Mouse (Mus musculus) heart, embryonic 12.5 days (tissue): ENCODE measurements at regions not wholly inside any gene's neighbourhood (a gene's known extent, or its start where the extent isn't known, plus 50 kb on each side); places are given as distances from the start of the nearest gene placed in this dataset.
"Not testable (repeated sequence)": the region's sequence is repeated elsewhere in the genome, so short reads cannot be mapped to it uniquely, and the experiment has no call there.

Source experiments
- ATAC-seq: fragments of 200-750 bp; cut with Nextera tagmentation; 2 replicates; pipeline ENCODE4 v1.8.0; 2017; ENCODE audit warnings: moderate TSS enrichment, moderate library complexity; ENCODE audit not compliant: insufficient number of reproducible peaks, low FRiP score
- H3K27ac ChIP-seq: fragments of 300-500 bp; sonication (generic); 2 replicates; pipeline ENCODE4 v1.5.1; 2016; ENCODE audit warnings: mild to moderate bottlenecking, moderate library complexity; ENCODE audit not compliant: poor library complexity, severe bottlenecking
- H3K27me3 ChIP-seq: fragments of 300-500 bp; sonication (generic); replicated peaks from 2 replicates; pipeline ENCODE4 v1.6.1; 2016; ENCODE audit warnings: mild to moderate bottlenecking, moderate library complexity
- H3K36me3 ChIP-seq: fragments of 300-500 bp; sonication (generic); 2 replicates; pipeline ENCODE4 v1.6.1; 2016; ENCODE audit warnings: mild to moderate bottlenecking, moderate library complexity
- H3K4me1 ChIP-seq: fragments of 300-500 bp; sonication (generic); replicated peaks from 2 replicates; pipeline ENCODE4 v1.6.1; 2016; ENCODE audit warnings: mild to moderate bottlenecking
- H3K4me2 ChIP-seq: fragments of 300-500 bp; sonication (generic); 2 replicates; pipeline ENCODE4 v1.6.1; 2016; ENCODE audit warnings: mild to moderate bottlenecking, moderate library complexity
- H3K4me3 ChIP-seq: fragments of 300-500 bp; sonication (generic); 2 replicates; pipeline ENCODE4 v1.5.1; 2016; ENCODE audit warnings: mild to moderate bottlenecking
- H3K9ac ChIP-seq: fragments of 300-500 bp; sonication (generic); 2 replicates; pipeline ENCODE4 v1.6.1; 2016; ENCODE audit warnings: mild to moderate bottlenecking, moderate library complexity
- H3K9me3 ChIP-seq: fragments of 300-500 bp; sonication (generic); replicated peaks from 2 replicates; pipeline ENCODE4 v1.6.1; 2016; ENCODE audit warnings: mild to moderate bottlenecking, moderate library complexity
- WGBS: fragments of 180-500 bp; shearing (Covaris S2); methylation state at CpG from one replicate; pipeline ENCODE4 v1.1.7; 2016; 5-methylcytosine and 5-hydroxymethylcytosine counted together

DNA sequence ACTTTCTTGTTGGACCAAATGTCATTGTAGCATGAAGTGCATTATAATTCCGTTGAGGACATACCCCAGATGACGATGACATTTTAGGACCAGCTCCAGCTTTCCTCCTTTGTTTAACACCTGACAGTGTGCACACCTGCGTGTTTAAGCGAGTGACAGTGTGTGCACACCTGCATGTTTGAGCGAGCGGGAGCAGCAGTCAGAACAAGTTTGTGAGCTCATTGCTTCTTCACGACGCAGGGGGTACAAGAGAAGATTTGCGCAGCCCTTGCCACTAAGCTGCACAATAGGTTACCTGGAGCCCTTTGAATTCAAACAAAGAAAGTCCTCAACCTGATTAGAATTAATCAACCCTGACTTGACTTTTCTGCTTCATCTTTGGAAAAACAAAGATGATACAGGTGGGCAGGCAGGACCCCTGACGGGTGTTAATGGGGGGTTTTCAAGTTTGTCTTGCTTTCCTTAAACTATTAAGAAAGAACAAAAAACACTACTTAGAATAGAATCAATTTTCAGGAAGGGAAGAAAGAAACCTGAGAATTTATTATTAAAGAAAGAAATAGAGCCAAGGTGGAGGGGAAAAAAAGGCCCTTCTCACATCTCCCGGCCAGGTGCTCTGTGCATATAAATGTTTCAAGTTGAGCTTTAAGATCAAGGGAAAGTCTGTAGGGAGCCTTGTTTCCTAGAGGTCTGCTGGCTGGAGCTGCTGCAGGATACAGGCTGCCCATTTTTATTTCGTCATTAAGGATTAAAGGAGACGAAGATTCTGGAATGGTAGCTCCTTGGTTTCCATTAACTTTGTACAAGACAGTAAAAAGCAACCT lies 144.8 kb upstream of the Ttc29 start:
- H3K9ac ChIP-seq, result no peak overlapping the region
- H3K4me3 ChIP-seq, result no peak overlapping the region
- H3K4me2 ChIP-seq, result no peak overlapping the region
- peaks cover 26% of the 10 kb centered on the region for H3K27me3 ChIP-seq
- 28% methylated on average over 13 of the region's 13 CpGs for WGBS
- no peaks in the 10 kb centered on the region for H3K9me3 ChIP-seq
- ATAC-seq, result no peak
- no peak overlapping the region for H3K27ac ChIP-seq
- H3K36me3 ChIP-seq, result no peaks in the 10 kb centered on the region
- H3K4me1 ChIP-seq, result no peaks in the 10 kb centered on the region

DNA sequence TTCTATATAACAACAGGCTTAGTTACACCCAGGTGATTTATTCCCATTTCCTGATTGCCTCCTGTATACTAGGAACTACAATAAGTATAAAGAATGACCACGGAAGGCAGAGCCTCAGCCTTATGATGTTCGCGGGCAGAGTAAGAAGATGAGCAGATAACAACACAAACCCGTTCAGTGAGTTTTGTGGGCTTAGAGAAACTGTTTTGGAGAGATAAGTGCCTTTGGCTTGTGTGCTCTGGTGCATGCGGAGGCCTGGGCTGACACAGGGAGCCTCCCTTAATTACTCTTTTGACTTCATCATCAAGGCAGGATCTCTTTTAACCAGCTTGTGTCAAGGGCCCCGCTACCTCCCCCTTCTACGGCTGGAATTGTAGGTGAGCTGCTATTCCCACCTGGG lies 139.3 kb upstream of the Ttc29 start:
- H3K9me3 ChIP-seq, result no peaks in the 10 kb centered on the region
- peaks cover 18% of the 10 kb centered on the region for H3K4me1 ChIP-seq
- H3K27me3 ChIP-seq, result 0 out of 2 replicates have a peak, but pooled peaks cover 1% of the 10 kb centered on the region
- no peaks in the 10 kb centered on the region for H3K36me3 ChIP-seq
- no peak for ATAC-seq
- no peak overlapping the region for H3K9ac ChIP-seq
- H3K4me3 ChIP-seq, result no peak overlapping the region
- H3K27ac ChIP-seq, result no peak overlapping the region
- no peak overlapping the region for H3K4me2 ChIP-seq
- WGBS, result 67% methylated on average over 7 of the region's 7 CpGs

DNA sequence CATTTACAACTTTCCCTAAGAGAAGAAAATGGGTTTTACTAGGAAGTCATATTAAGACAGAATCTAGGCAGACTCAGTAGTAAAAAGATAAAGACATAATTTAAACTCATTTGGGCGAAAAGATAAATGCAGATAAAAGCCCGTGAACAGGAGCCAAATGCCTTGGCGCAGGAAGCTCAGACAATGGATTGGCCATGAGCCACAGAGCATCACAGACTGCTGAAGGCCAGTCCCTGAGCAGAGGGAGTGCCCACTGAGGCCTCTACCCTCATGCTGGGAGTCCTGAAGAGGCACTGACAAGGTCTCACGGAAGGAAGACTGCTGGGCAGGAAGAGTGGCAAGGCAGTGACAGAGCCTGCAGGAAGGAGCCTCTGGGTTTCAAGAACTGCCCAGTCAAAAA lies 136.0 kb upstream of the Ttc29 start:
- Histone ChIP-seq H3K4me2 (no peak overlapping the region), H3K27me3 (no peaks in the 10 kb centered on the region), H3K9me3 (no peaks in the 10 kb centered on the region), H3K4me1 (peaks cover 18% of the 10 kb centered on the region), H3K9ac (no peak overlapping the region), H3K27ac (peak overlapping the region; percentile 40; the same call in 1 of the 2 replicates), H3K4me3 (no peak overlapping the region), H3K36me3 (no peaks in the 10 kb centered on the region)
- peak; percentile 75 for ATAC-seq
- WGBS, result 29% methylated on average over 4 of the region's 4 CpGs

DNA sequence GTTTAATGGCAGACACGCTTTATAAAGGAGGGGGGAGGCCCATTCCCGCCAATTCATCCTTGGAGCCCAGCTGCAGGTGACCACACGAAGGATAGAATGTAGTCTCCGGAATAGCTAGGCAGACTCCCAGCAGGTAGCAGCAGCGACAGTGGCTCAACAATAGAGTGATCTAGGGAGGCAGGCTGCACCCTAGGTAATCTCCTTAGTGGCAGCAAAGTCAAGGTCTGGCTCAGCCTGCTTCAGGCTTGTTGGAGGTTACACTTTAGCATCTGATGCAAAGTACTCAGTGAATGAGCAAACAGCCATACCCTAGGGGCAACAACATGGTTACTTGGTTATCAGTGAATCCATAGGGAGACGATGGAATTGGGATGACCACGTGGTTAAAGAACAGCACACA lies 131.7 kb upstream of the Ttc29 start:
- H3K27ac ChIP-seq, result not testable (repeated sequence)
- WGBS, result 51% methylated on average over 7 of the region's 7 CpGs

DNA sequence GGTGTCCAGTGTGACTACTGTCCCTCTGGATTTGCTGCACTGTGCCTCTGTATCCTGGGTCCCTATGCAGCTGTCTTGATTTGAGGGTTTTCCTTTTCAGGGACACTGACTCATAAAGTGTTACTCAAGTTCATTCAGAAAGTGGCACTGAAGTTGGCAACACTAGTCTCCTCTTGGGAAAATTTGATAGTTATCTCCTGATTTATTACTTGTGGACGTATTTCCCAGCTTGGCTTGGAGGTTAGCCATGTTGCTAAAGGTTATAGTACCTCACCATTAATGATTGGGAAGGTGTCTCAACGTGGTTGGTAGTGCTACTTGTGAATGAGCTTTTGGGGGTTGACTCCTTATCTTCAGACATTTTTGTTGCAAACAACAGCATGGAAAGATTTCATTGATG lies 130.1 kb upstream of the Ttc29 start:
- Histone ChIP-seq H3K4me3 (no peak overlapping the region), H3K27me3 (no peaks in the 10 kb centered on the region), H3K27ac (no peak overlapping the region), H3K4me1 (peaks cover 4% of the 10 kb centered on the region), H3K9ac (no peak overlapping the region), H3K36me3 (no peaks in the 10 kb centered on the region), H3K4me2 (no peak overlapping the region), H3K9me3 (no peaks in the 10 kb centered on the region)
- ATAC-seq, result no peak
- WGBS, result 77% methylated on average over 2 of the region's 2 CpGs

More for the DNA sequence above, 131.7 kb upstream of the Ttc29 start:
- H3K4me1 ChIP-seq, result peaks cover 14% of the 10 kb centered on the region
- H3K9ac ChIP-seq, H3K9me3 ChIP-seq, H3K36me3 ChIP-seq, H3K4me2 ChIP-seq, ATAC-seq, H3K27me3 ChIP-seq, H3K4me3 ChIP-seq: not testable (repeated sequence)

DNA sequence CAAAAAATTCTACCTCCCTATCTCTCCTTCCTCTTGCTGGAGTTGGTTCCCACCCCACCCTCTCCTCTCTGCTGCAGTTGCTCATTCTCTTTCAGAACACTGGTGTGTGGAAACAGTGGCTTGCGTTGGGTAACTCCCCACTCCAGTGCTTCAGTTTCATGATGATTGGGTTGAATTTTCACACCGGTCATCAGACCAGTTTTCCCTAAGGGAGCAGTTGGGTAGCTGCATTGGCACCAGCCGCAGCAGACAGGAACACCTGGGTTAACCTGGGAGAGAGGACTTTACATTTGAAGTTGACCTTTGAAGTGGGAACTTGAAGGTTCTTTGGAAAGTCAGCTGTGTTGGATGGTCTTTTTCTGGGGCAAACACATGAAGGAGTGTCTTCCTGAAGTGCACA lies 126.7 kb upstream of the Ttc29 start:
- Histone ChIP-seq H3K4me2 (no peak overlapping the region), H3K27me3 (no peaks in the 10 kb centered on the region), H3K36me3 (no peaks in the 10 kb centered on the region), H3K27ac (no peak overlapping the region), H3K9ac (no peak overlapping the region), H3K9me3 (no peaks in the 10 kb centered on the region), H3K4me1 (peaks cover 4% of the 10 kb centered on the region), H3K4me3 (no peak overlapping the region)
- 81% methylated on average over 3 of the region's 3 CpGs for WGBS
- ATAC-seq, result no peak

DNA sequence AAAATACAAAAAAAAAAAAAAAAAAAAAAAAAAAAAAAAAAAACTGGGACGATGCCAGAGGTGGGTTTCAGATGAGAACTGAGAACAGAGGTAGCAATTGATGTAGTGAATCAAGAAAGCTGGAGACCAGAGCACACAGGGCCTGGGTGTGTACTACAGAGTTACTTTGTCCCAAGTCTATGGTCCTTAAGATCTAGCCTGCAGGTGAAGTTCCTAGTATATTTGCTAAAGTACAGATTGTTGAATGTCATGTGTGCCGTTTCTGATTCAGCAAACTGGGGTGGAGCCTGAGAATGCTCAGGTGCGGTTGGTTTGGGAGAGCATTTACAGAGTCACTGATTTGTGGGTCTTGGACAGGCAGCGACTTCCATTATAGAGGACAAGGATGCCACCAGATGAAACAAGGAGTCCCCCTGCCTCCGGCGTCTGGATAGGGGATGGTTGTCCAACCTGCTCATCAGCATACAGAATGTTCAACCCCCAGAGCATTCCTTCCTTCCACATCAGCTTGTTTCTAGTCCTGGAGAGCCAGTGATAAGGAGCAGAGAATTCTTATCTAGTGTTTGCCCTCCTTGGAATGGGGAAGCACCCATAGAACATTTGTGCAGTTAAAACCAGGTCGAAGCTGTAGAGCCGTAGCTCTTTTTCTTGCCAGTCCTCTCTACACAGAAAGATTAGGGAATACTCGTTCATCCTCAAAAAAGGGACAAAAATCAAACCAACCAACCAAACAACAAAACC lies 122.5 kb upstream of the Ttc29 start:
- Histone ChIP-seq H3K9me3 (no peaks in the 10 kb centered on the region), H3K9ac (no peak overlapping the region), H3K4me2 (no peak overlapping the region), H3K4me1 (peaks cover 4% of the 10 kb centered on the region), H3K27ac (no peak overlapping the region), H3K27me3 (no peaks in the 10 kb centered on the region), H3K36me3 (no peaks in the 10 kb centered on the region), H3K4me3 (no peak overlapping the region)
- 57% methylated on average over 9 of the region's 9 CpGs for WGBS
- no peak for ATAC-seq

DNA sequence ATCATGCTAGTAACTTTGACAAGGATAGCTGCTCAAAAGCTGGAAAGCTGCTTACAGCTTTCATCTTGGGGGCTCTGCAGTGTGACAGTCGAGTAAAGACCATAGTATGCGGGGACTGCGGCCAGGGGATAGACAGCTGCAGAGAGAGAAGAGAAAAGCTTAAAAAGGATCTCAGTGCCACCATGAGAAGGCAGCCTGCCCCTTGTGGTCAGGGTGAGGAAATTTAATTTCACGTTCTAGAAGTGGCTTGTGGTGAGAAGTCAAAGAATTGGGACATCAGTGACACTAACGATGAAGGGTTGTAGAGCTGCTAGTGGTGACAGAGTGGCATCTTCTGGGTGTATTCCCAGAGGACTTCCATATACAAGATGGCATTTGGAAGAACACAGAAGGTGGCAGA lies 116.7 kb upstream of the Ttc29 start:
- H3K4me1 ChIP-seq, result no peaks in the 10 kb centered on the region
- WGBS, result 52% methylated on average over 5 of the region's 5 CpGs
- H3K27me3 ChIP-seq, result no peaks in the 10 kb centered on the region
- H3K36me3 ChIP-seq, result no peaks in the 10 kb centered on the region
- no peak for ATAC-seq
- H3K9ac ChIP-seq, result no peak overlapping the region
- no peaks in the 10 kb centered on the region for H3K9me3 ChIP-seq
- no peak overlapping the region for H3K4me2 ChIP-seq
- H3K4me3 ChIP-seq, result no peak overlapping the region
- H3K27ac ChIP-seq, result no peak overlapping the region

DNA sequence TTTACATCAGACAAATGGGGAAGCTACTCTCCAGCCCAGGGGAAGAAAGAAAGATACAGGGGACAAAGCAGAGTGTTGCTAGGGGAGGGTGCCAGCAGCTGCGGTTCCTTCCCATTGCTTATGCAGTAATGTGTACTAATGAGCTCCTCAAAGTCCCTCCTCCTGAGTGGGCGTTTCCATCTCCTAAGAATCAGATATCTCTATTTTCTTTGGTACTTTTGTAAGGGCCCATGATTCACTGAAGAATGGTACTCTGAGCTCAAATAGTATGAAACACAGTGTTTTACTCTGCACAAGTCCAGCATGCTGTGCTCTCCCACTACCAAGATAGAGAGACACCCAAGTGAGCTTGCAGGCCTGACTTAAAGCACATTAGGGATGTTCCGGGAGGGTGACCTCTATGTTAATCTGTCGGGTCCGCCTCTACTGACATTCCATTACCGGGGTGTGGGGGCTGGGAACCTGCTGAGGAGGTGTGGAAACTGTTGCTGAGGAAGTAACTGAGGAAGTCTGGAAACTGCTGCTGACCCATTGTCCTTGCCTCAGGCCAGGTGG lies 114.8 kb upstream of the Ttc29 start:
- 28% methylated on average over 6 of the region's 6 CpGs for WGBS
- no peak overlapping the region for H3K4me2 ChIP-seq
- no peaks in the 10 kb centered on the region for H3K36me3 ChIP-seq
- H3K4me3 ChIP-seq, result no peak overlapping the region
- ATAC-seq, result no peak
- no peak overlapping the region for H3K27ac ChIP-seq
- H3K9ac ChIP-seq, result no peak overlapping the region
- no peaks in the 10 kb centered on the region for H3K4me1 ChIP-seq
- H3K27me3 ChIP-seq, result no peaks in the 10 kb centered on the region
- H3K9me3 ChIP-seq, result no peaks in the 10 kb centered on the region

DNA sequence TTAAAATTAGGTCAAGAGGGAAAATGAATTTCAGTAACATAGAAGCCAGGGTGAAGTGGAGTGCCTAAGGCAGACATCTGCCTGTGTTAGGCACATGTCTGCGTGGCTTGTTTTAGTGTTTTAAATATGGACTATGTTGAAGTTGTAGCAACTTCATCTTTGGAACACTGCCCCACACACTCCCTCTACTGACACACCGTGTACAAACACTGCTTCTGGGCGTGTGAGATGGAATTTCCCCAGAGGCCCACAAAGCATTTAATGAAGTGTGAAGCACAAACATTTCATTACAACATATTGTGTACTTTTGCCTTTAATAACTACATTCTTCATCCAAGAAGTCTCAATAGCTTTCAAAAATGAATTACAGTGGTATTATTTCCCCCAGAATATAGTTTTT lies 114.0 kb upstream of the Ttc29 start:
- H3K9ac ChIP-seq, result no peak overlapping the region
- no peak overlapping the region for H3K4me3 ChIP-seq
- no peaks in the 10 kb centered on the region for H3K4me1 ChIP-seq
- no peaks in the 10 kb centered on the region for H3K27me3 ChIP-seq
- no peak for ATAC-seq
- WGBS, result 83% methylated on average over 3 of the region's 3 CpGs
- no peaks in the 10 kb centered on the region for H3K9me3 ChIP-seq
- no peaks in the 10 kb centered on the region for H3K36me3 ChIP-seq
- no peak overlapping the region for H3K4me2 ChIP-seq
- H3K27ac ChIP-seq, result no peak overlapping the region

DNA sequence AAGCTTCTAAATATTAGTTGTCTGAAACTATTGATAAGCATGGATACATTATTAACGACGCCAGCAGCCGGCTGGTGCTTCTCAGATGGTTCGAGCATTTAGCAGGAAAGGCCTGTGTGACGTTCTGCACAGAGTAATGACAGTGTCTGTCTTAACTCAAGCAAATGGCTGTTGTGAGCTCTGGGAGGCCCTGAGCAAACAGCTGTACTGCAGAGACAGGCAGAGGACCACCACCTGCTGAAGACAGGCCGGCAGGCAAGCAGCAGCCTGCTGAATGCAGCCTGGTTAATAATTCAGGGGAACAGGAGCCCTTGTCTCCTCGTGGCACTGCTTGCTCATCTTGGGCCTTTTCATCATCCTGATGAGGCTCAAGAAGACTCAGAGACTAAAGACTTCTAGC lies 105.8 kb upstream of the Ttc29 start:
- Histone ChIP-seq H3K4me3 (no peak overlapping the region), H3K27ac (no peak overlapping the region), H3K27me3 (no peaks in the 10 kb centered on the region), H3K36me3 (no peaks in the 10 kb centered on the region), H3K4me1 (no peaks in the 10 kb centered on the region), H3K9me3 (no peaks in the 10 kb centered on the region), H3K4me2 (no peak overlapping the region), H3K9ac (no peak overlapping the region)
- WGBS, result 49% methylated on average over 7 of the region's 7 CpGs
- ATAC-seq, result no peak
